Mouse (Mus musculus): ENCODE data around the gene Proca1.

DNA sequence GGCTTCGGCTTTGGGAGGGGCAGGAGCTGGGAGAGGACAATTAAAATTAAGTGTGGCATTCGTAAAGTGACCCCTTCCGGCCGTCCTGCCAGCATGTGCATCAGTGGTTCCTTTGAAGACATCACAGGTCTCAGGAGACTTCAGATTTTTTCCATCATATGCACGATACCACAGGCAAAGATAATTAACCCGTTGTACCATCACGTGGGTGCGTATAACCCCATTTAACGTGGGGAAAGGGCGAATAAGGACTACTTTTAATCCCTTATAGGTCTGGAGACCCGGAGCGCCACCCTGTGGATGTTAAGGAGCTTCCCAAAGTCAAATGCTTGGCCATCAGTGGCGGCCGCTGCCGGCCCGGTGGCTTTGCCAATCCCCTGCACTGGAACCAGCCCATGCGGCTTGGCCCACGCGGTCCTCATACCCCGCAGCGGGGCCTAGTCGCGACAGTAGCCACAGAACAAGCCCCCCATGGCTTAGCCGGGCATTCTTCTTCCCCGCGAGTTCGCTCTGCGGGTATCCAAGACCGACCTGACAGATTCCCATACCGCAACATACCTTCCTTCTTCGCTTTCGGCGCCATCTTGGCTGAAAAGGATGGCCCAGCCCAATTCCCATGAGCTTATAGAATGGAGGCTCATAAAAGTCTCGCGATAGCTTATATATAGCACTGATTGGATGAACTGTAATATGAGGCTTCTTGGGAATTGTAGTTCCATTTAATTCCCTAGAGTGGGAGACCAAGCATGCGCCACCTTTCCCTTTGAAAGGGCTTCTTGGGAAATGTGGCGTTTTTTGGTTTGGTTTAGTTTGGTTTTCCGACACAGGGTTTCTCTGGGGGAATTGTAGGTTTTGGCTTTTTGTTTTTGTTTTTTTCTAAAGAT, 10.0 kb upstream of the Proca1 start, which contains the start of gene Rpl23a:
- TF ChIP-seq MAFK (IDR thresholded peaks at IDR 0.05; ENCODE audit: insufficient read depth, low read depth, low read length) (no peak), ZC3H11A (IDR thresholded peaks at IDR 0.05; ENCODE audit: borderline replicate concordance, low read depth, low read length) (no peak)

Data from ES-E14 (cell line).